Mouse (Mus musculus): ENCODE measurements at regions not wholly inside any gene's neighbourhood (a gene's known extent, or its start where the extent isn't known, plus 50 kb on each side); places are given as distances from the start of the nearest gene placed in this dataset.

GRCm38 (mm10) chr3:149819081-149819480 is 828.7 kb upstream of the Adgrl2 start:
- in situ Hi-C loops (cut with MboI, MseI): no loop called here

GRCm38 (mm10) chr3:149811036-149811435 is 820.7 kb upstream of the Adgrl2 start:
- in situ Hi-C loops (cut with MboI, MseI): no loop called here

GRCm38 (mm10) chr3:149805345-149805744 is 815.0 kb upstream of the Adgrl2 start:
- in situ Hi-C loops (cut with MboI, MseI): no loop called here

- in situ Hi-C loops (cut with MboI, MseI): no loop called here
These were observed 805.8 kb upstream of the Adgrl2 start for GRCm38 (mm10) chr3:149796123-149796522.

- in situ Hi-C loops (cut with MboI, MseI): no loop called here
These were observed 801.2 kb upstream of the Adgrl2 start for GRCm38 (mm10) chr3:149791593-149791992.

GRCm38 (mm10) chr3:149786096-149786495 is 795.7 kb upstream of the Adgrl2 start:
- in situ Hi-C loops (cut with MboI, MseI): no loop called here

GRCm38 (mm10) chr3:149783903-149784608 is 793.7 kb upstream of the Adgrl2 start:
- in situ Hi-C loops (cut with MboI, MseI): no loop called here

GRCm38 (mm10) chr3:149767847-149768421 is 777.6 kb upstream of the Adgrl2 start:
- in situ Hi-C loops (cut with MboI, MseI): no loop called here

- in situ Hi-C loops (cut with MboI, MseI): no loop called here
These were observed 770.9 kb upstream of the Adgrl2 start for GRCm38 (mm10) chr3:149761245-149761644.

GRCm38 (mm10) chr3:149757910-149758592 is 767.7 kb upstream of the Adgrl2 start:
- in situ Hi-C loops (cut with MboI, MseI): no loop called here

GRCm38 (mm10) chr3:149736069-149736468 is 745.7 kb upstream of the Adgrl2 start:
- in situ Hi-C loops (cut with MboI, MseI): no loop called here

GRCm38 (mm10) chr3:149726212-149726611 is 735.9 kb upstream of the Adgrl2 start:
- in situ Hi-C loops (cut with MboI, MseI): no loop called here

GRCm38 (mm10) chr3:149724879-149725278 is 734.5 kb upstream of the Adgrl2 start:
- in situ Hi-C loops (cut with MboI, MseI): no loop called here

- in situ Hi-C loops (cut with MboI, MseI): no loop called here
These were observed 731.5 kb upstream of the Adgrl2 start for GRCm38 (mm10) chr3:149721832-149722231.

- in situ Hi-C loops (cut with MboI, MseI): no loop called here
These were observed 730.0 kb upstream of the Adgrl2 start for GRCm38 (mm10) chr3:149720306-149720705.

GRCm38 (mm10) chr3:149705724-149706123 is 715.4 kb upstream of the Adgrl2 start:
- in situ Hi-C loops (cut with MboI, MseI): no loop called here

GRCm38 (mm10) chr3:149705322-149705721 is 715.0 kb upstream of the Adgrl2 start:
- in situ Hi-C loops (cut with MboI, MseI): no loop called here

- in situ Hi-C loops (cut with MboI, MseI): no loop called here
These were observed 714.1 kb upstream of the Adgrl2 start for GRCm38 (mm10) chr3:149704478-149704877.

GRCm38 (mm10) chr3:149683561-149683960 is 693.2 kb upstream of the Adgrl2 start:
- in situ Hi-C loops (cut with MboI, MseI): no loop called here

GRCm38 (mm10) chr3:149682246-149682645 is 691.9 kb upstream of the Adgrl2 start:
- in situ Hi-C loops (cut with MboI, MseI): no loop called here

- in situ Hi-C loops (cut with MboI, MseI): no loop called here
These were observed 683.6 kb upstream of the Adgrl2 start for GRCm38 (mm10) chr3:149673926-149674325.

- in situ Hi-C loops (cut with MboI, MseI): no loop called here
These were observed 674.3 kb upstream of the Adgrl2 start for GRCm38 (mm10) chr3:149664624-149665023.

GRCm38 (mm10) chr3:149638324-149638723 is 648.0 kb upstream of the Adgrl2 start:
- in situ Hi-C loops (cut with MboI, MseI): no loop called here

Measured in T-helper 1 cell (primary cell).